Mouse (Mus musculus): ENCODE results near the gene Wdr61. TPM values are rescaled to one million over a fixed set of nuclear protein-coding genes. Genes with fewer than 3 reads are reported as not detected.

The Wdr61 gene
- 10 to 100 TPM; 53.4 to 53.9 TPM for total RNA-seq (2021)
- long read RNA-seq, transcript Wdr61-203 (11 exons, 1,290 nt): major isoform, 33 of 102 reads
- long read RNA-seq, transcript Wdr61-201 (11 exons, 1,187 nt): minor isoform, 22 of 102 reads
- long read RNA-seq, partial matches to known transcripts: 36 of 102 reads
- long read RNA-seq, other reads (novel, unspliced or antisense): 11 of 102 reads

- DNase-seq (ENCODE audit: low spot score in 2 of 2): peak; percentile 99
Measured at GRCm38 (mm10) chr9:54733921-54734638, at the start of gene Wdr61. TSS of gene Wdr61 (minus strand) at chr9:54734519.

GRCm38 (mm10) chr9:54784003-54784402 lies 49.7 kb upstream of the Wdr61 start:
- DNase-seq (ENCODE audit: low spot score in 2 of 2): no peak

GRCm38 (mm10) chr9:54782504-54782903 lies 48.2 kb upstream of the Wdr61 start:
- DNase-seq (ENCODE audit: low spot score in 2 of 2): no peak

- DNase-seq (ENCODE audit: low spot score in 2 of 2): no peak
Measured at GRCm38 (mm10) chr9:54779280-54779679, 45.0 kb upstream of the Wdr61 start.

GRCm38 (mm10) chr9:54776451-54776982 lies 42.2 kb upstream of the Wdr61 start:
- DNase-seq (ENCODE audit: low spot score in 2 of 2): peak; percentile 42 to 48

- no peak for DNase-seq (ENCODE audit: low spot score in 2 of 2)
Measured at GRCm38 (mm10) chr9:54770140-54770780, 35.9 kb upstream of the Wdr61 start.

GRCm38 (mm10) chr9:54765336-54766085 lies 31.2 kb upstream of the Wdr61 start:
- no peak for DNase-seq (ENCODE audit: low spot score in 2 of 2)

- peak in 1 of 2 experiments; percentile 20 for DNase-seq (ENCODE audit: low spot score in 2 of 2)
Measured at GRCm38 (mm10) chr9:54764561-54765217, 30.4 kb upstream of the Wdr61 start, which contains the start of gene Crabp1. TSS of gene Crabp1 (plus strand) at chr9:54764748.

- DNase-seq (ENCODE audit: low spot score in 2 of 2): no peak
Measured at GRCm38 (mm10) chr9:54764091-54764490, 29.8 kb upstream of the Wdr61 start.

- no peak for DNase-seq (ENCODE audit: low spot score in 2 of 2)
Measured at GRCm38 (mm10) chr9:54759592-54759991, 25.3 kb upstream of the Wdr61 start.

- DNase-seq (ENCODE audit: low spot score in 2 of 2): no peak
Measured at GRCm38 (mm10) chr9:54752944-54753295, 18.6 kb upstream of the Wdr61 start.

GRCm38 (mm10) chr9:54752201-54752943 lies 18.1 kb upstream of the Wdr61 start:
- no peak for DNase-seq (ENCODE audit: low spot score in 2 of 2)

- no peak for DNase-seq (ENCODE audit: low spot score in 2 of 2)
Measured at GRCm38 (mm10) chr9:54751684-54752083, 17.4 kb upstream of the Wdr61 start.

- DNase-seq (ENCODE audit: low spot score in 2 of 2): no peak
Measured at GRCm38 (mm10) chr9:54750215-54750981, 16.1 kb upstream of the Wdr61 start.

- no peak for DNase-seq (ENCODE audit: low spot score in 2 of 2)
Measured at GRCm38 (mm10) chr9:54745740-54746370, 11.5 kb upstream of the Wdr61 start.

GRCm38 (mm10) chr9:54743891-54744290 lies 9.6 kb upstream of the Wdr61 start:
- DNase-seq (ENCODE audit: low spot score in 2 of 2): no peak

GRCm38 (mm10) chr9:54738376-54738775 lies 4.1 kb upstream of the Wdr61 start:
- peak; percentile 76 to 80 for DNase-seq (ENCODE audit: low spot score in 2 of 2)

- DNase-seq (ENCODE audit: low spot score in 2 of 2): peak; percentile 44 to 56
Measured at GRCm38 (mm10) chr9:54736284-54736701, 2.0 kb upstream of the Wdr61 start.
